Mouse (Mus musculus): ENCODE data around the gene Mtg1. TPM values are rescaled to one million over a fixed set of nuclear protein-coding genes. Genes with fewer than 3 reads are reported as not detected.

The Mtg1 gene
- polyA plus RNA-seq, 1 experiment from 2014 or later, result 25.2 TPM

- 77% methylated on average over 4 of the region's 4 CpGs for WGBS
- H3K4me2 ChIP-seq, result no peak overlapping the region
- H3K4me1 ChIP-seq, result no peaks in the 10 kb centered on the region
- H3K27ac ChIP-seq, result no peak overlapping the region
- H3K9ac ChIP-seq, result no peak overlapping the region
- H3K4me3 ChIP-seq, result no peak overlapping the region
- no peaks in the 10 kb centered on the region for H3K9me3 ChIP-seq
- no peak for ATAC-seq (ENCODE audit: borderline replicate concordance, extremely low read depth, low FRiP score, low TSS enrichment)
- no peaks in the 10 kb centered on the region for H3K27me3 ChIP-seq
- H3K36me3 ChIP-seq, result no peaks in the 10 kb centered on the region
Observed at GRCm38 (mm10) chr7:140194031-140194430, 56.7 kb downstream of the Mtg1 start.

- no peaks in the 10 kb centered on the region for H3K36me3 ChIP-seq
- H3K9me3 ChIP-seq, result no peaks in the 10 kb centered on the region
- H3K4me2 ChIP-seq, result no peak overlapping the region
- no peaks in the 10 kb centered on the region for H3K27me3 ChIP-seq
- ATAC-seq (ENCODE audit: borderline replicate concordance, extremely low read depth, low FRiP score, low TSS enrichment), result no peak
- no peak overlapping the region for H3K9ac ChIP-seq
- H3K4me3 ChIP-seq, result no peak overlapping the region
- WGBS, result 77% methylated on average over 8 of the region's 8 CpGs
- H3K4me1 ChIP-seq, result no peaks in the 10 kb centered on the region
- H3K27ac ChIP-seq, result no peak overlapping the region
Observed at GRCm38 (mm10) chr7:140196002-140196401, 58.6 kb downstream of the Mtg1 start.

Other genes with a start within 250 kb of the Mtg1 start
- 0.64 and 0.69 TPM in 2 replicates for gene Kndc1, start 242.9 kb upstream of the Mtg1 start, polyA plus RNA-seq (2015; fragmentation: Nextera tagmentation; extraction: Ambion mirVana)
- gene Utf1, start 193.8 kb upstream of the Mtg1 start, polyA plus RNA-seq (2015; fragmentation: Nextera tagmentation; extraction: Ambion mirVana), result 0.31 TPM in 1 of 2 replicates, not detected in the other
- 1.2 and 1.7 TPM in 2 replicates for gene 6430531B16Rik, start 158.8 kb upstream of the Mtg1 start, polyA plus RNA-seq (2015; fragmentation: Nextera tagmentation; extraction: Ambion mirVana)
- 1.4 and 1.8 TPM in 2 replicates for gene Adam8, start 145.0 kb upstream of the Mtg1 start, polyA plus RNA-seq (2015; fragmentation: Nextera tagmentation; extraction: Ambion mirVana)
- 40.0 and 40.1 TPM in 2 replicates for gene Zfp511, start 101.2 kb upstream of the Mtg1 start, polyA plus RNA-seq (2015; fragmentation: Nextera tagmentation; extraction: Ambion mirVana)
- gene Tubgcp2, start 100.9 kb upstream of the Mtg1 start, polyA plus RNA-seq (2015; fragmentation: Nextera tagmentation; extraction: Ambion mirVana), result 53.2 and 56.4 TPM in 2 replicates
- gene Msx3, start 88.5 kb upstream of the Mtg1 start, polyA plus RNA-seq (2015; fragmentation: Nextera tagmentation; extraction: Ambion mirVana), result not detected in 2 replicates
- gene Caly, start 55.0 kb upstream of the Mtg1 start, polyA plus RNA-seq (2015; fragmentation: Nextera tagmentation; extraction: Ambion mirVana), result 0.66 and 1.1 TPM in 2 replicates
- gene Prap1, start 44.2 kb upstream of the Mtg1 start, polyA plus RNA-seq (2015; fragmentation: Nextera tagmentation; extraction: Ambion mirVana), result not detected in 2 replicates
- gene Fuom, start 35.1 kb upstream of the Mtg1 start, polyA plus RNA-seq (2015; fragmentation: Nextera tagmentation; extraction: Ambion mirVana), result 19.1 and 19.8 TPM in 2 replicates
- gene Paox, start 21.8 kb upstream of the Mtg1 start, polyA plus RNA-seq (2015; fragmentation: Nextera tagmentation; extraction: Ambion mirVana), result 21.6 and 22.3 TPM in 2 replicates
- gene Echs1, start 21.1 kb upstream of the Mtg1 start, polyA plus RNA-seq (2015; fragmentation: Nextera tagmentation; extraction: Ambion mirVana), result 145 and 147 TPM in 2 replicates
- gene Sprn, start 17.3 kb downstream of the Mtg1 start, polyA plus RNA-seq (2015; fragmentation: Nextera tagmentation; extraction: Ambion mirVana), result 0.11 and 0.27 TPM in 2 replicates
- gene Olfr522, start 27.2 kb downstream of the Mtg1 start, polyA plus RNA-seq (2015; fragmentation: Nextera tagmentation; extraction: Ambion mirVana), result not detected in 2 replicates
- gene Olfr523, start 35.7 kb downstream of the Mtg1 start, polyA plus RNA-seq (2015; fragmentation: Nextera tagmentation; extraction: Ambion mirVana), result not detected in 2 replicates
- 0.05 TPM in 1 of 2 replicates, not detected in the other for gene Olfr524, start 68.4 kb downstream of the Mtg1 start, polyA plus RNA-seq (2015; fragmentation: Nextera tagmentation; extraction: Ambion mirVana)
- 0.44 and 3.1 TPM in 2 replicates for gene Cd163l1, start 80.7 kb downstream of the Mtg1 start, polyA plus RNA-seq (2015; fragmentation: Nextera tagmentation; extraction: Ambion mirVana)
- gene 5830411N06Rik, start 109.7 kb downstream of the Mtg1 start, polyA plus RNA-seq (2015; fragmentation: Nextera tagmentation; extraction: Ambion mirVana), result 0.19 TPM in 1 of 2 replicates, not detected in the other
- gene Olfr525, start 183.3 kb downstream of the Mtg1 start, polyA plus RNA-seq (2015; fragmentation: Nextera tagmentation; extraction: Ambion mirVana), result not detected in 2 replicates
- not detected in 2 replicates for gene Olfr527, start 196.5 kb downstream of the Mtg1 start, polyA plus RNA-seq (2015; fragmentation: Nextera tagmentation; extraction: Ambion mirVana)
- gene Olfr60, start 224.1 kb downstream of the Mtg1 start, polyA plus RNA-seq (2015; fragmentation: Nextera tagmentation; extraction: Ambion mirVana), result not detected in 2 replicates
- not detected in 2 replicates for gene Olfr530, start 238.8 kb downstream of the Mtg1 start, polyA plus RNA-seq (2015; fragmentation: Nextera tagmentation; extraction: Ambion mirVana)